ENCODE assay signal across 45 mouse cellular contexts in the genomic region with DNA sequence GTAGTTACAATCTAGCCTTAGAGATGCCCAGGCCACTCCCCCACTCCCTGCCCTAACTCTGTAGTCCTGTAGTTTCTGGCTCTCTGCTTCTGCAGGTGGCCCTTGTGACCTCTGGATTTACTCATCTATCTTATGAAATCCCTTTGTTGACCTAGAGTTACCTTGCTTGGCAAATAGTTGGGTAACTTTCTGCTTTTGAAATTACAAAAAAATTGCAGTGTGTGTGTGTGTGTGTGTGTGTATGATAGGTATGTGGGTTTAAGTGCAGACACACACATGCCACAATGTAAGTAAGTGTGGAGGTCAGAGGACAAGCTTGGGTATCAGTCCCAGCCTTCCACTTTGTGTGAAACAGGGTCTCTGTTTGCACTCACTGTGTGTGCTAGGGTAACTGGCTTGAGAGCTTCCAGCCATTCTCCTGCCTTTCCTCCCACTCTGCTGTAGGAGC. TPM values are rescaled to one million over a fixed set of nuclear protein-coding genes. Genes with fewer than 3 reads are reported as not detected.
DNase-seq lines count a peak whose midpoint lies in the region; ATAC-seq and TF ChIP-seq lines count a peak whose summit lies in the region.
"Had no signal": no experiment of that assay in that cellular context is flagged by ENCODE, and none has a peak within 500 bp of the region (broad histone marks: within the 10 kb centered on the region; RNA-seq: fewer than 3 reads in every experiment).

No protein-coding gene starts in this region.

- TF ChIP-seq CTCF in lung, postnatal 0 days (IDR thresholded peaks at IDR 0.05): no peak

- H3K36me3 ChIP-seq in lung, postnatal 0 days (ENCODE audit: insufficient read depth, low read length): no peaks in the 10 kb centered on the region
- no peaks in the 10 kb centered on the region for H3K36me3 ChIP-seq in liver, embryonic 15.5 days (replicated peaks)
- H3K36me3 ChIP-seq: forebrain, embryonic 12.5 days; heart, embryonic 12.5 days; hindbrain, embryonic 10.5 days; kidney, embryonic 15.5 days; limb, embryonic 12.5 days had no signal

- no peak overlapping the region for H3K4me2 ChIP-seq in lung, postnatal 0 days (replicated peaks; ENCODE audit: low read depth, low read length)
- H3K4me2 ChIP-seq in liver, embryonic 15.5 days: no peak overlapping the region
- H3K4me2 ChIP-seq: forebrain, embryonic 12.5 days; heart, embryonic 12.5 days; kidney, embryonic 15.5 days; limb, embryonic 12.5 days had no signal

- ATAC-seq in lung, postnatal 0 days: peak; percentile 46
- ATAC-seq in liver, embryonic 15.5 days (ENCODE audit: insufficient read depth): peak; percentile 78
- 0 out of 2 replicates have a peak, but pooled peaks have one; percentile 22 for ATAC-seq in megakaryocyte-erythroid progenitor cell, adult 5-6 weeks (replicated peaks; ENCODE audit: low FRiP score, low TSS enrichment, poor library complexity, severe bottlenecking)
- ATAC-seq: activated CD4-positive, CD25-positive, alpha-beta regulatory T cell, adult 4 months; forebrain, postnatal 0 days; hindbrain, embryonic 16.5 days had no signal

- DNase-seq in lung, postnatal 0 days (ENCODE audit: low spot score): peak; percentile 13
- DNase-seq in lung, postnatal 36 days: no peak
- DNase-seq in layer of hippocampus, adult 9-10 months (ENCODE audit: low spot score): no peak
- no peak for DNase-seq in left cerebral cortex, adult 8-10 months (ENCODE audit: low spot score in 2 of 2)
- DNase-seq in frontal cortex, postnatal 14 days (ENCODE audit: low spot score in 2 of 2): no peak
- DNase-seq in left cerebral cortex, adult 9 months (ENCODE audit: low spot score in 2 of 2): no peak
- DNase-seq: adrenal gland, adult 2 months; adrenal gland, postnatal 36 days; cerebellum, adult 2 months; cerebellum, postnatal 14 days; forebrain, postnatal 0 days; gastrocnemius, postnatal 36 days; heart, adult 2 months; kidney, adult 18-20 months; kidney, postnatal 25 days; lung, adult 2 months; lung, postnatal 14 days; midbrain, embryonic 14.5 days; thymus, postnatal 14 days had no signal

- no peaks in the 10 kb centered on the region for H3K9me3 ChIP-seq in lung, postnatal 0 days (ENCODE audit: low read length)
- no peaks in the 10 kb centered on the region for H3K9me3 ChIP-seq in liver, embryonic 15.5 days (replicated peaks)
- H3K9me3 ChIP-seq: forebrain, embryonic 12.5 days; heart, embryonic 12.5 days; hindbrain, embryonic 10.5 days; kidney, embryonic 15.5 days; limb, embryonic 12.5 days; megakaryocyte, embryonic 14.5 days had no signal

- no peaks in the 10 kb centered on the region for H3K4me1 ChIP-seq in lung, postnatal 0 days (ENCODE audit: insufficient read depth, low read depth, low read length)
- H3K4me1 ChIP-seq in liver, embryonic 15.5 days (replicated peaks): 0 out of 2 replicates have a peak, but pooled peaks cover 4% of the 10 kb centered on the region
- H3K4me1 ChIP-seq: forebrain, embryonic 12.5 days; heart, embryonic 12.5 days; kidney, embryonic 15.5 days had no signal

- no peaks in the 10 kb centered on the region for H3K27me3 ChIP-seq in lung, postnatal 0 days (replicated peaks; ENCODE audit: insufficient read depth, low read length)
- H3K27me3 ChIP-seq in liver, embryonic 15.5 days: peaks cover 18% of the 10 kb centered on the region
- H3K27me3 ChIP-seq: CH12.LX; forebrain, embryonic 12.5 days had no signal

- no peak overlapping the region for H3K27ac ChIP-seq in lung, postnatal 0 days (ENCODE audit: low read length)
- H3K27ac ChIP-seq in liver, embryonic 15.5 days (replicated peaks): peak overlapping the region; percentile 38
- H3K27ac ChIP-seq: forebrain, embryonic 12.5 days; heart, adult 2 months; hindbrain, embryonic 10.5 days; kidney, embryonic 15.5 days; layer of hippocampus, adult 2 months; limb, embryonic 12.5 days had no signal

- no peak overlapping the region for H3K4me3 ChIP-seq in lung, postnatal 0 days (ENCODE audit: low read depth, low read length)
- H3K4me3 ChIP-seq in liver, embryonic 15.5 days (replicated peaks): no peak overlapping the region
- H3K4me3 ChIP-seq: erythroblast, embryonic 14.5 days; forebrain, embryonic 12.5 days; heart, adult 2 months; heart, embryonic 12.5 days; hindbrain, embryonic 10.5 days; kidney, embryonic 15.5 days; layer of hippocampus, adult 2 months; limb, embryonic 12.5 days; megakaryocyte, embryonic 14.5 days had no signal

- TF ChIP-seq EP300 in lung, postnatal 0 days (IDR thresholded peaks at IDR 0.05): 0 out of 2 replicates have a peak, but pooled peaks have one; percentile 16

- H3K9ac ChIP-seq in lung, postnatal 0 days (replicated peaks; ENCODE audit: low read depth): no peak overlapping the region
- no peak overlapping the region for H3K9ac ChIP-seq in liver, embryonic 15.5 days
- H3K9ac ChIP-seq: forebrain, embryonic 12.5 days; forebrain, postnatal 0 days; heart, embryonic 12.5 days; kidney, embryonic 15.5 days; limb, embryonic 12.5 days had no signal

RNA-seq across cellular contexts. Expression of a gene that starts 10.1 kb away (rescaled TPM):
- not detected in 2 replicates for polyA plus RNA-seq in lung, postnatal 0 days (2015; fragmentation: Nextera tagmentation; extraction: Ambion mirVana)
- not detected in 2 replicates for polyA plus RNA-seq in liver, embryonic 15.5 days (2015; fragmentation: Nextera tagmentation; extraction: Ambion mirVana)
- not detected in 2 replicates for total RNA-seq in megakaryocyte-erythroid progenitor cell, adult 5-6 weeks (2014; fragmentation: Nextera tagmentation)
- total RNA-seq in megakaryocyte-erythroid progenitor cell, adult 5-6 weeks (2017): not detected in 2 replicates
- total RNA-seq in left cerebral cortex, adult 8-10 months (2022): not detected
- total RNA-seq: adrenal gland, adult 2 months; adrenal gland, postnatal 36 days; CH12.LX; ES-E14; gastrocnemius, postnatal 36 days; heart, adult 2 months; layer of hippocampus, adult 2 months; layer of hippocampus, postnatal 25 days; left cerebral cortex, postnatal 25 days; monocyte, adult 5-6 weeks had no signal
- polyA plus RNA-seq: activated CD4-positive, CD25-positive, alpha-beta regulatory T cell, adult 4 months; adrenal gland, adult 2 months; brain, embryonic 14.5 days; C2C12; cerebellum, adult 2 months; embryonic facial prominence, embryonic 14.5 days; erythroblast, embryonic 14.5 days; forebrain, embryonic 12.5 days; heart, adult 2 months; heart, embryonic 12.5 days; heart, postnatal 0 days; hindbrain, embryonic 10.5 days; hindbrain, embryonic 16.5 days; kidney, embryonic 15.5 days; limb, embryonic 12.5 days; lung, adult 2 months; midbrain, embryonic 14.5 days; neural tube, embryonic 14.5 days; stomach, embryonic 14.5 days; urinary bladder, adult 2 months had no signal

RNA-seq across cellular contexts. Expression of a gene that starts 15.7 kb away (rescaled TPM):
- 56.6 and 63.1 TPM in 2 replicates for polyA plus RNA-seq in lung, postnatal 0 days (2015; fragmentation: Nextera tagmentation; extraction: Ambion mirVana)
- polyA plus RNA-seq in liver, embryonic 15.5 days (2015; fragmentation: Nextera tagmentation; extraction: Ambion mirVana): 51.1 and 55.3 TPM in 2 replicates
- 65.7 and 94.3 TPM in 2 replicates for total RNA-seq in megakaryocyte-erythroid progenitor cell, adult 5-6 weeks (2014; fragmentation: Nextera tagmentation)
- 80.6 and 188 TPM in 2 replicates for total RNA-seq in megakaryocyte-erythroid progenitor cell, adult 5-6 weeks (2017)
- total RNA-seq in left cerebral cortex, adult 8-10 months (2022): 10 to 100 TPM; 81.9 to 93.2 (median 88.8) TPM

RNA-seq across cellular contexts. Expression of a gene that starts 31.1 kb away (rescaled TPM):
- 7.6 and 7.8 TPM in 2 replicates for polyA plus RNA-seq in lung, postnatal 0 days (2015; fragmentation: Nextera tagmentation; extraction: Ambion mirVana)
- polyA plus RNA-seq in liver, embryonic 15.5 days (2015; fragmentation: Nextera tagmentation; extraction: Ambion mirVana): 3.6 TPM in 2 replicates
- 4.2 and 4.3 TPM in 2 replicates for total RNA-seq in megakaryocyte-erythroid progenitor cell, adult 5-6 weeks (2014; fragmentation: Nextera tagmentation)
- total RNA-seq in megakaryocyte-erythroid progenitor cell, adult 5-6 weeks (2017): 10.4 and 12.1 TPM in 2 replicates
- total RNA-seq in left cerebral cortex, adult 8-10 months (2022): 10 to 100 TPM; 15.7 to 22.2 (median 19.9) TPM

RNA-seq across cellular contexts. Expression of a gene that starts 31.7 kb away (rescaled TPM):
- not detected in 2 replicates for polyA plus RNA-seq in lung, postnatal 0 days (2015; fragmentation: Nextera tagmentation; extraction: Ambion mirVana)
- 0.32 and 0.70 TPM in 2 replicates for polyA plus RNA-seq in liver, embryonic 15.5 days (2015; fragmentation: Nextera tagmentation; extraction: Ambion mirVana)
- 0.32 and 0.48 TPM in 2 replicates for total RNA-seq in megakaryocyte-erythroid progenitor cell, adult 5-6 weeks (2014; fragmentation: Nextera tagmentation)
- not detected in 2 replicates for total RNA-seq in megakaryocyte-erythroid progenitor cell, adult 5-6 weeks (2017)
- not detected for total RNA-seq in left cerebral cortex, adult 8-10 months (2022)
- total RNA-seq: adrenal gland, adult 2 months; CH12.LX; ES-E14; gastrocnemius, postnatal 36 days; heart, adult 2 months; layer of hippocampus, adult 2 months; layer of hippocampus, postnatal 25 days; left cerebral cortex, postnatal 25 days; monocyte, adult 5-6 weeks had no signal
- polyA plus RNA-seq: activated CD4-positive, CD25-positive, alpha-beta regulatory T cell, adult 4 months; adrenal gland, adult 2 months; C2C12; cortical plate, adult 2 months; embryonic facial prominence, embryonic 14.5 days; erythroblast, embryonic 14.5 days; forebrain, embryonic 12.5 days; forebrain, postnatal 0 days; heart, adult 2 months; heart, embryonic 12.5 days; heart, postnatal 0 days; hindbrain, embryonic 10.5 days; hindbrain, embryonic 16.5 days; intestine, embryonic 14.5 days; limb, embryonic 12.5 days; lung, adult 2 months; midbrain, embryonic 14.5 days; neural tube, embryonic 14.5 days; stomach, embryonic 14.5 days; urinary bladder, adult 2 months had no signal

RNA-seq across cellular contexts. Expression of a gene that starts 35.9 kb away (rescaled TPM):
- 314 and 340 TPM in 2 replicates for polyA plus RNA-seq in lung, postnatal 0 days (2015; fragmentation: Nextera tagmentation; extraction: Ambion mirVana)
- 406 and 425 TPM in 2 replicates for polyA plus RNA-seq in liver, embryonic 15.5 days (2015; fragmentation: Nextera tagmentation; extraction: Ambion mirVana)
- total RNA-seq in megakaryocyte-erythroid progenitor cell, adult 5-6 weeks (2014; fragmentation: Nextera tagmentation): 74.2 and 89.2 TPM in 2 replicates
- 43.2 and 45.6 TPM in 2 replicates for total RNA-seq in megakaryocyte-erythroid progenitor cell, adult 5-6 weeks (2017)
- total RNA-seq in left cerebral cortex, adult 8-10 months (2022): 100 to 1,000 TPM; 230 to 256 (median 247) TPM

Comparison
In these comparisons a context has a peak if more than half of its experiments do, and no peak if none do; other contexts are left out.
1. ATAC-seq: peak in every context shown above with its lines; median percentile 78 in liver, embryonic 15.5 days; 46 in lung, postnatal 0 days; 22 in megakaryocyte-erythroid progenitor cell, adult 5-6 weeks.